Mouse (Mus musculus): ENCODE results near the gene B4galt5.

B4galt5 gene

DNA sequence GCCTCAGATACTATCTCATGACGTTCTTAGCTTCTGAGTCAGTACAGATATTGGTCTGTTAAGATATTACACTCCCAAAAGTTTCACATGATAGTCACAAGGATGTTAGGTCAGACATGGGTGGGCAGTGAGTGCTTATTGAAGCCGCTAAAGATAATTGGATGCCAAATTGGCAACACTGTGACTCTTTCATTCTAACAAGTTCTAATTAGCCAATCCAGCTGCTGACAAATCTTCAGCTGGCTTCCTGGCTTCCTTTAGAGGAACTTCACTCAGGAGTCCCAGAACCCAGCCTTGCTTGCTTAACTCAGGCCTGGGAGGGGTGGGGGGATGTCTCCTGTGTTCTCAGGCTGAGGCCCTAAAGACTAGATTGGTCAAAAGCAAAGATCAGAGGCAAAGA is 9.5 kb upstream of the B4galt5 start:
- DNase-seq (ENCODE audit: low read depth), result peak; percentile 76

DNA sequence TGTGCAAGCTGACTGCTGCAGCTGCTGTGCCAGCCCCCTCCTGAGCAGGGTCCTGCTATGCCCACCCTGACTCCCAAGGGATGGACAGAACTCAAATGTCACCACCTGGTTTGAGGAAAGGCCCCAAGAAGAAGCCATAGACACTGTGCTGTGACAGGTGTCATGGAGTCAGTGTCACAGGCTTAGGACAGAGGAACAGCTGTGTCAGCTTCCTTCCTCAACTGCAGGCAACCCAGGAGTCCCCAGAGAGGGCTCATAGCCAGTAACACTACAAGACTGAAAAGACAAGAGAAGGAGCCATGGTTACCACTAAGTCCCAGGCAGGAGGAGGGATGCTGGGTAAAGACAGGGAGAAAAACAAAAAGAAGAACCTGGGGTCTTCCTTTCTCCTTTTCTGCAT is 7.9 kb upstream of the B4galt5 start:
- no peak for DNase-seq (ENCODE audit: low read depth)

DNA sequence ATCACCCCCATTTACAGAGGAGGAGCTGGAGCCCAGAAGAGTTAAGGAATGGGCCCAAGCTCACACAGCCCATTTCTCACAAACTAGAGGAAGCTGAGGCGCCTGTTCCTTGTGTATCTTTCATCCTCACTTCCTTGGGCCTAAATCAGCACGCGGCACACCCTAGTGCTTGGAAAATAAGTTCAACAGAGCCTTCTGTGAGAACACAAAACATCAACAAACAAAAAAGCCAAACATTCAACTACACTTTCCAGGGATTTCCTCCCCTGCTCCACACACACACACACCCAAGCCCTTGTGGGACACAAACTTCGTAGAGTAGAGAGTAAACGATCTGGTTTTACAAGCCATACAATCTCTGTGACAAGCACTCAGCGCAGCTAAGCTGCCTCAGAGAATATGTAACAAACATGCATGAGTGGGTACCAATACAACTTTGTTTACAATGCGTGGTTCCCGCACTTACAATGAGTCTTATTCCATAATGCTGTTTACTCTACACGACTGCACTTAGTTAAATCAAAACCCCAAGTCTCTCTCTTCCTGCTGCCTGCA is 5.7 kb upstream of the B4galt5 start:
- no peak for DNase-seq (ENCODE audit: low read depth)

DNA sequence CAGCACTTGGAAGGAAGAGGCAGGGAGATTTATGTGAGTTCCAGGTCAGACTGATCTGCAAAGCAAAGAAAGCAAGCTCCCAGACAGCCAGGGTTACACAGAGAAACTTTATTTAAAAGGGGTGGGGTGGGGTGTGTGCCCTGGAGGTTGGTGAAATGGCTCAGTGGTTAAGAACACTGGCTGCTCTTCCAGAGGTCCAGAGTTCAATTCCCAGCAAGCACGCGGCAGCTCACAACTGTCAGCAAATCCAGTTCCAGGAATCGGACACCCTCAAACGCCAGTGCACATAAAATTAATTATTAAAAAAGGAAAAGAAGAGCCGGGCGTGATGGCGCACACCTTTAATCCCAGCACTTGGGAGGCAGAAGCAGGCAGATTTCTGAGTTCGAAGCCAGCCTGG is 5.1 kb upstream of the B4galt5 start:
- DNase-seq (ENCODE audit: low read depth), result no peak

DNA sequence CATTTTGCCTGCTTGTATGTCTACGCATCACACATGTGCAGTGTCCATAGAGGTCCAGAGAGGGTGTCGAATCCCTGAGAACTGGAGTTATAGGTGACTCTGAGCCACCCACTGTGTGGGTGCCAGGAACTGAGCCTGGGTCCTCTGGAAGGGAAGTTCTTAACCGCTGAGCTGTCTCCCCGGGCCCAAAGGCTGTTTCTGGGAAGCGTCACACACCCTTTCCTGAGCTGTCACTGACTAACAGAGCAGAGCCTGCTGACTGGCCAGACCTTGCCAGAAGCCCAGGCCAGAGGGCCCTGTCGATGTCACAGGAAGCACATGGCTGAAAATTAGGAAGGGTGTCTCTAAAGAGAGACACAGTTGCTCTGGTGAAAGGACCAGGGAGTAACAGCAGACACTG is 3.5 kb upstream of the B4galt5 start:
- DNase-seq (ENCODE audit: low read depth), result peak; percentile 59

DNA sequence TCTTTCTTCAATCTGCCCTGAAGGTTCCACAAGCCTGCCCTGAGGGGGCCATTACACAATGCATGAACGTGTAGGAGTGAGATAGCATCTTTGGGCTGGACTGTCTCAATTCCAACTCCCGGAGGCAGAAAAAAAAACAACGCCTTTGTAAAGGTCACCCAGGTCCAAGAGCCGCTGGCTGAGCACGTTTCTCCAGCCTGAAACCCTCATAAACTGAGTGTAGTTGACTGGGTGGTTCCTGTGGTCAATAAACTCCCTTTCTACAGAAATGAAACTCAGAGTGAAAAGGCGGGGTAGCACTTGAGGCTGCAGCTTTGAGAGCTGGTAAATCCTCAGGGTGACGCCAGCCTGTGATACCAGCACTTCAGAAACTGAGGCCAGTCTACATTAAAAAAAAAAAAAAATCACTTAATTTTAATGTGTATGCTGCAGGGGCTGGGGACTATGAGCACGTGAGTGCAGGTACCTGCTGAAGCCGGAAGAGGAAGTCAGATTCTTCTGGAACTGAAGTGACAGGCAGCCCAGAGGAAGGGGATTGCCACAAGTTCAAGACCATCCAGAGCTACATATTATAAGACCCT is 2.5 kb upstream of the B4galt5 start:
- peak; percentile 87 for DNase-seq (ENCODE audit: low read depth)

DNA sequence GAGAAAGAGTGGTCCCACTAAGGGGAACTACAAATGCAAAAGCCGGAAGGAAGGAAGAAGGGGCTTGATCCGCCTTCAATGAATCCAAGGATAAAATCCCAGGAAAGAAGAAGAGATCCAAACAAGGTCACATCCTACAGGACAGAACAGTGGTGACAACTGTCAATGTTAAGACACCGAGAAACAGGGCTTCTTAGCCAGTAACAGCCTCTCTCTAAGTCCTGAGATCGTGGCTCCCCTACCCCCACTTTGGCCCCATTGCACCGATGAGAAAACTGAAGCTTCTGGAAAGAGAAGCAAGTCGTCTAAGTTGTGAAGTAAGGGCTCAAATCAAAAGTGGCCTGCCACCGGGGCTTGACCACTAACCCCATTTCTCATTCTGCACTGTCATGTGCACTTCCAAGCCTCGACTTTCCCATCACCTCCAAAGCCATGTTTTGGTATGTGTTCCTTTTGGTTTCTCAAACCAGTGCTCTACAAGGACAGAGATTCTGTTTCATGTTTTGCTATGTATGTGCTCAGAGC is 1.2 kb upstream of the B4galt5 start:
- DNase-seq (ENCODE audit: low read depth), result peak; percentile 71

DNA sequence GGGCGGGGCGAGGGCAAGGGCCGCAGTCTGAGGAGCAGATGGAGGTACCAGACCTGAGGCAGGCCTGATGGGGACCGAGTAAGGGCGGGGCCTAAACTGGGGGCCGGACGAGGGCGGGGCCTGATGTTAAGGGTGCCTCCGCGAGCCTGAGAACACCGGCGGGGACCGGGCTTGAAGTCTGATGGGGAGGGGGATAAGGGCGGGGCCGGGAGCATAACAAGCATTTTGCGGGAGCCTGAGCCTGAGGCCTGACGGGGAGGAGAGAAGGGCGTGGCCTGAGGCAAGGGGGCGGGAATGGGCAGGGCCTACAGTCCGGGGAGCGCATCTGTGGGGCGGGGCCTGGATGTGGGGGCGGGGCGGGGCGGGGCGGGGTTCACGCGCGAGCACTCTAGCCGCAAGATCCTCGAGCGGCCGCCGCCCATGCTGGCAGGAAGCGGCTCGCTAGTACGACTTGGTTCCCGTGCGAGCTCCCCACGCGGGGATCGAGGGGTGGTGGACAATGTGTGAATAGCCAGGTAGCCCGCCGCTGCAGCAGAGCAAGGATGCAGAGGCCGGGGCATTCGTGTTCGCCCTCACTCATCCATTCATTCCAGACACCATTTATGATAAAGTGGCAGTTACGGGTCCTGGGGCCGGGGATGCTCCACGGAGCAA is 427 bp upstream of the B4galt5 start:
- peak; percentile 98 for DNase-seq (ENCODE audit: low read depth)

DNA sequence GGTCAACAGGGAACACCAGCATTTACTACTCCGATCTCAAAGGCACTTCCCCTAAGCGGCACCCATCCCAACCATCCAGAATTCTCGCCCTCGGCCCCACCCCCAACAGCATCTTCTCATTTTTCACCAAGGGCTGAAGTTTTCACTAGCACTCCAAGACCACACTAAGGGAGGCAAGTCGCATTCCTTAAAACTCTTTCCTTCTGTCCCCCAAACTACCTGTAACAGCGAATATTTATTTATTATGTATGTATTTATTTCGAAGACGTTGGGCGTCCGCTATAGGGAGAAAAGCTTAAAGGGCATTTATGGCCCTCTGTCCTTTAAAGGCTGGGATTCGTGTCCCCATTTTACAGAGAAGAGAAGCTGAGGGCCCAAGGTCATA is 1.0 kb downstream of the B4galt5 start:
- DNase-seq (ENCODE audit: low read depth), result peak; percentile 50

DNA sequence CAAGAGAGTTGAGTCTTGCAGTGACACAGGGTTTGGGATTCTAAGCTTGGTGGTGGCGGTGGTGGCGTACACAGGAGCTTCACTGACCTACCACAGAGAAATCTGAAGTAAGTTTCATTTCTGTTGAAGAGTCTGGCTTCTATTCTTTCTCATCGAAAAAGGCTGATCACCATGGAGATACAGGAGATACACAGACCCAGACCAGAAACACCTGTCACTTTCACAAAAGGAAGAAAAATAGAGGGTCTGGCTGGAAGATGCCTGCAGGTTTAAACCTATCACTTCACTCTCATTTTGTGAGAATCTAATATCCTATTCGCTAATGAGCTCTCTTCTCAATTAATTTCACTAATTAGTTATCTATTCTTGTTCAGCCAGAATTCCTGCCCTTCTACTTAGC is 1.6 kb downstream of the B4galt5 start:
- DNase-seq (ENCODE audit: low read depth), result peak; percentile 72

DNA sequence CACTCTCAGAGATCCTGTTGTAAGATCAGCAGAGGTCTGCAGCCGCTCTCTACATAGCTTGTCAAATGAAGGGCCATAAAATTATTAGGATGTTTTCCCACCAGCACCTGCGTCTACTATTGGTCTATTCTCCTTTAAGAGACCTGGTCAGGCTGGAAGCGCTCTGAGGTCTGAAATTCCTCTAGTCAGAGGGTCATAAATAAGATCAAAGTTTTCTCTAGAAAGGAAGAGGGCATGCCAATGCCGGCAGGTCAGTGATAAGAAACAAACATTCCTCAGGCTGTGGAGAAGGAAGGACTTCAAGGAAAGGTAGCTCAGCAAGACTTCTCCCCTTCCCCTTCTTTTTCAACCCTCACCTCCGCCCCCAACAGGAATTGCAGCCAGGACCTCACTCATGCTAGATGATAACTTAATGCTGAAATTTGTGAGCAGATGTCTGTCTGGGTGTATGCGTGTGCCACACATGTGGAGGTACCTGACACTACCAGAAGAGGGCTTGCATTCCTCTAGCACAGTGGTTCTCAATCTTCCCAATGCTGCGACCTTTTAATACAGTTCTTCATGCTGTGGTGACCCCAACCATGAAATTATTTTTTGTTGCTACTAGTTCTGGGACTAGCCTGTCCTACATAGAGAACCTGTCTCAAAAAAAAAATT is 3.3 kb downstream of the B4galt5 start:
- peak; percentile 63 for DNase-seq (ENCODE audit: low read depth)

DNA sequence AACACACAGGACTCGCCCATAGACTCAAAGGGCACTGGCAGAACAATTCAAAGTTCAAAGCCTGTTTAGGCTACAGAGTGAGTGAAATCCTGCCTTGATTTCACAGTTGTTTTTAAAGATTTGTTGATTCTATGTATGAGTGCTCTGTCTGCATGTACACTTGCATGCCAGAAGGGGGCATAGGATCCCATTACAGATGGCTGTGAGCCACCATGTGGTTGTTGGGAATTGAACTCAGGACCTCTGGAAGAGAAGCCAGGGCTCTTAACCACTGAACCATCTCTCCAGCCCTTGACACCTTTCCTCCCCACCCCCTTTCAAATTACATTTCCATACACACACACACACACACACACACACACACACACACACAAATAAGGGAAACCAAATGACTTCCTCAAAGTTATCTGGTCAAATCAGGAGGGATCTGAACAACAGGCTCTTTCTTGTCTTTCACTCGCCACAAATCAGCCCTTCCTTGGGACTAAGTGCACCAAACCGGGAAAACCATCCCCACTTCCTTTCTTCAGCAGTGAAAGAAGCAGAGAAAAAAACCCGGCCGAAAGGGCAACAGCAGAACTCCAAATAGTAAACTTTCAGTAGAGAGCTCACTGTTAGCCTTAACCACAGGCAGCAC is 4.0 kb downstream of the B4galt5 start:
- peak; percentile 68 for DNase-seq (ENCODE audit: low read depth)

DNA sequence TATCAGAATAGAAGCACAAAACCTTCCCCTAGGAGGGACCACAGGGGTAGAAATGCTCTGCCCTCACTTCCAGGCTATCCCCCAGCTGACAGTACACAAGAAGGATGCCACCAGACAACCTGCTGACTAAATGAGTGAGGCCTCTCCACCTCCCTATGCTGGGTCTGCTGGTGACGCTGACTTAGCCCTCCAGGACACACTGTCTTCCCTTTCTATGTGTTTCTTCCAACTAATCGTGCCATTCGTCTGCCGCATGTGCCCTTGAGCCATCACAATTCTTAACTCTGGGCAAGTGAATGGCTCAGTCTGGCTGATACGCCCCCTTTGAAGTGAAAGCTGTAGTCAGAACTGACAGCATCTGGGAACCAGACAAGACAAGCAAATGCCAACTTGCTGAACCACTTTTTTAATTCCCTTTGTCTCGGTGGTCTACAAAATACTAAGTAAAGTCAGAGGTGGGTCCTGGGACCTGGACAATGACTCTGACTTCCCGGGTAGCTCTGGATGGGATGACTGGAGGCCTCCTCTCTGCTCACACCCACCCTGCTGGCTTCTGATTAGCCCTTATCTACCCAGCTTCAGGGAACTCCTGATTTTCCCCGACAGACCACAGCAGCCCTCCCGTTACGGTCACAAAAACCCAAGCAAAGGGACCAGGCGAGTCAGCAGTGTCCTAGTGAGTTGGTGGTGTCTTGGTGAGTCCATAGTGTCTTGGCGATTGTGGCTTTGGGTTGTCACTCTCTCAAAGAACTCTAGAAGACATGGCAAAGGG is 5.4 kb downstream of the B4galt5 start:
- DNase-seq (ENCODE audit: low read depth), result no peak

DNA sequence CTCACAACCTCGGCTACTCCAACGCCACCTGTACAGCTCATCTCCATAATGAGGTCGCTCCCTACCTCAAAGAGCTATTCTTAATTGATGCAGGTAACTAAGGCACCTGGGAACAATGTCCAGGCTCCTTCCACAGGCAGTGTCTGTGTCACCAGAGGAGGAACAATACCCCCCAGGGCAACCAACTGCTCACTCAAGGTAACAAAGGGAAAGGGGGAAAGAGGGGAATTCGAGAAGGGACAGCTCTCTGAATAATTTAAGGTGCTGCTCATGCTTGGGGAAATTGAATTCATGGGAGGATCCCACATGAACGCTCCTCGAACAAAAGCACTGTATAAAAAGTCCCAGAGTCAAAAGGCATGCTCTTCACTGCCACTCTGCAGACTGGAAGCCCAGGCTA is 6.1 kb downstream of the B4galt5 start:
- no peak for DNase-seq (ENCODE audit: low read depth)

DNA sequence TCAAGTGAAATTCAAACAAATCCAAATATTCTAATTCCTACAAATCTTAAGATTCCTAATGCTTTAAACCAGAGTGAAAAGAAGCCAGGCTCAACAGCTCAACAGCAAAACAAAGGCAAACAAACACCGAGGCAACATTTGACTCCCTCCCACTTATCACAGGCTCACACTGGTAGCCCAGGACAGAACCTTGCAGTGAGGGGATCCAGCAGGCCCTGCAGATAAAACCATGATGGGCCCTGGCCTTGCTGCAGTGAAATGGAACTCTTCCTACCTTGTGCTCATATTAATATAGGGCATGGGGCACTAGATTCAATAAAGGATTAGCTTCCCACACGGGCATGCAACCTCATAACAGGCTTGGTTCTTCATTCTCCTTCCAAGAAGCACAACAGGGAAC is 11.4 kb downstream of the B4galt5 start:
- DNase-seq (ENCODE audit: low read depth), result peak; percentile 16

DNA sequence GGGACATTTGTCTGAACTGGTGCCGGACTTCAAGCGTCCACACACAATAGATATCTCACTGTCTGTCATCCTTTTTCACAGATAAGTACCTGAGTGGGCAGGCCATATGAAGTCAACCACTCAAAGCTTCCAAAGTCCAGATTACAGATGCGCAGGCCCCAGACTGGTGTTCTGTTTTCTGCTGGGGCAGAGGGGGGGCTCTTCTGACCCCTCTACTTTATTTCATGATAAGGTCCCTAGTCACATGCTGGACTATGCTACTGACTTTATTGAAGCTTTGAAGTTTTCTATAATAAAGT is 11.8 kb downstream of the B4galt5 start:
- peak; percentile 38 for DNase-seq (ENCODE audit: low read depth)

DNA sequence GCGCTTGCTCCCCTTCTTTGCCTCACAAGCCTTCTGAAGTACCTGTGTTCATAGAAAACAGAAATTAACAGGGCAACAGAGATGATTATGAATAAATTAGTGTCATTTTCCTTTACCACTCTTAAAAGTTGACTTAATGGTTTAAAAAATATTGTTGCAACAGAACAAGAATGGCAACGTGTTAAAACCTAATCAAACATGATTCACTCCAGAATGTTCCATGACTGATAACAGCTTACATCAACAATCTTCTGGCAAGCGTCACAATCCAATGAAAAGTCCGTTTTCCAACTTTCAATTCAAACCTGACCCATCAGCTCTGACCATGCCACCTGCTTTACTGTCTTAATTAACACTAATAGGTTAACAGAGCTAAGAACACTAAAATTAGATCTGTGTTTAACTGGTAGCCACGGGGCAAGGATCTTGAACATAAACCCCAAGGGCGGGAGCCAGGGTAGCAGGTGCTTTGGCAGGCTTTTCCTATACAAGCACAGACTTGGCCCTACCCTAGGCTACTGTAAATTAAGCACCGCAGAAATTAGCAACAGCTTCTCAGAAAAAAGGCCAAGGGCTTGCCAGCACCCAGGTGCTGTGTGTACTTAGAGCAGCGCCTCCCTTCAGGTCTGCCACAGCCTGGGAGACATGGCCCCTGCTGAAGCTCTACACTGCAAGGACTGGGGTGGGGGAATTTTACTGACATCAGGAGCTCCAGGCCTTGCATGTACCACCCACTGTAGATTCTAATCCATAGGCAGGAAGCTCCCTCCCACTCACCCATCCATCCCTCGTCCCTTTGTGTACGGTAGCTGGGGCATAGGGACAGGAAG is 12.4 kb downstream of the B4galt5 start:
- peak; percentile 58 for DNase-seq (ENCODE audit: low read depth)

DNA sequence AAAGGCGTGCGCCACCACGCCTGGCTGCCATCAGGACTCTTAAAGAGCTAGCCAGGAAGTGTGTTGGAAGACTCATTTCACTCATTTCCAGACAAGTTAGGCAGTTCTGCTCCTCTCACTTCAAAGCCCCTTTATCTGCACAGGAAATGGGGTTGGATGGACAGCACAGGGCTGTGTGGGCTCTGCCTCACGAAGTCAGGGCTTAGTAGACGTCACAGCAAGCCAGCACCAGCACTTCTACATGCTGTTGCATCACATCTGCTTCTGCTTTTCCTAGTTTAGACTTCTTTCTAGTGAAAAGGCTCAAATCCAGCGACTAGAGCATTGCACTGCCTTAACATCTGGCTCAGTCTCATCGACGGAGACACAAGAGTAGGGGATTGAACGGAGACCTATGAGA is 13.9 kb downstream of the B4galt5 start:
- peak; percentile 70 for DNase-seq (ENCODE audit: low read depth)

DNA sequence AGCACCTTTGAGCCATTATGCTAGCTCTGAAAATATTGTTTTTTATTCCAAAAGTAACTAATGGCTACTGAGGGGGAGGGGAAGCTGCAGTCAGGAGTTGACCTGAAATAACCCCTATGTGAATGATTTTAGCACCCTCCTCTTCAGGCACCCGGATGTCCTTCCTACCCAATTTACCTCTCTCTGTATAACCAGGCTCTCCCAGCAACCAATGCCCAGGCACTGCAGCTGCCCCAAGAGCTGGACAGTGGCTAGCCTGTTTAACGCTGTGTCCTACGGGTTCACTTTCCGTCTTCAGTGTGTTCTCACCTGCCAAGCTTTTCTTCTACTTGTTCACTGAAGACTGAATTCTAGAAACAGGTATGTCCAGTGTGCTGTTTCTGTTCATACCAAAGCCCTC is 14.7 kb downstream of the B4galt5 start:
- DNase-seq (ENCODE audit: low read depth), result peak; percentile 50

DNA sequence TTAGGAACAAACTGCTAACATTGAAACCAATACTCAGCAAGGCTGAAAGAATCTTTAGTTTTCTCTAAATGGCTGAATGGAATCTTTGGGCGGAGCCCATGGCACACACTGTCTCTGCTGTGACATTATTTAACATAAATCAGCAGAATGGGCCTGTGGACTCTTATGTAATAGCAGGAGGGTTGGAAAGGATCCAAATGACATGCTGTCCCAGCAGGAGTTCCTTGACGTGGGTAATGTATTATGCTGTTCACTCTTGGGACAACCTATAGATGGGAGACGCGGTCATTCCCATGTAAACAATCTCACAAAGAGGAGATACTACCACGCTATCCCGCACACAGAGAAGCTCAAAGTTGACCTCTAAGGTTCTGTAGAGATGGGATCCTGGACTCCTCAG is 15.5 kb downstream of the B4galt5 start:
- DNase-seq (ENCODE audit: low read depth), result no peak

DNA sequence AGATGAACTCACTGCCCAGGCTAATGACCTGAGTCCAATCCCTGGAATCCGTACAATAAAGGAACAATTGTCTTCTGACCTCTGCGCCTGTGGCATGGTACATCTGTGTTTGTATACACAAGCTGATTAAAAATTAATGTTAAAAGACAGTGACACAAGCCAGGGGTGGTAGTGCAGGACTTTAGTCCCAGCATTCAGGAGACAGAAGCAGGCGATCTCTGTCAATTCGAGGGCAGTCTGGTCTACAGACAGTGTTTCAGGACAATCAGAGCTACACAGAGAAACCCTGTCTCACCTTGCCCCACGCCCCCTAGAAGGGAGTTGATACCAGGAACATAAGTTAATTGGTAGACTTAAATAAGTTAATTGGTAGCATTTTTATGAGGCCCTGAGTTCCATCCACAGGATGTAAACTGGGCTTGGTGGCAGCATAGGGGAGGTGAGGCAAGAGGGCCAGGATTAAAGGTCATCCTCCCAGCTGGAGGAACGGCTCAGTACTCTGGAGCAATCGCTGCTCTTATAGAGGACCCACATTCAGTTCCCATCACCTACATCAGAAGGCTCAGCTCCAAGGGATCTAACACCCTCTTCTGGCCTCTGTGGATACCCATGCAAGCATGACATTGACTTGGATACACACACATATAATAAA is 16.5 kb downstream of the B4galt5 start:
- DNase-seq (ENCODE audit: low read depth), result no peak
